Mouse (Mus musculus): ENCODE measurements around the gene Gja5.
"Not testable (repeated sequence)": the region's sequence is repeated elsewhere in the genome, so short reads cannot be mapped to it uniquely, and the experiment has no call there.

Gene Gja5

GRCm38 (mm10) chr3:97044188-97044587 lies 139.7 kb downstream of the Gja5 start:
- DNase-seq: no peak

GRCm38 (mm10) chr3:97047757-97048156 lies 143.3 kb downstream of the Gja5 start:
- DNase-seq: no peak

- peak in 1 of 2 experiments; percentile 7 for DNase-seq
These were observed 143.9 kb downstream of the Gja5 start for GRCm38 (mm10) chr3:97048360-97048759.

GRCm38 (mm10) chr3:97051264-97051744 lies 146.8 kb downstream of the Gja5 start:
- peak in 1 of 2 experiments; percentile 4 for DNase-seq

- no peak for DNase-seq
These were observed 147.7 kb downstream of the Gja5 start for GRCm38 (mm10) chr3:97052069-97052799.

DNA sequence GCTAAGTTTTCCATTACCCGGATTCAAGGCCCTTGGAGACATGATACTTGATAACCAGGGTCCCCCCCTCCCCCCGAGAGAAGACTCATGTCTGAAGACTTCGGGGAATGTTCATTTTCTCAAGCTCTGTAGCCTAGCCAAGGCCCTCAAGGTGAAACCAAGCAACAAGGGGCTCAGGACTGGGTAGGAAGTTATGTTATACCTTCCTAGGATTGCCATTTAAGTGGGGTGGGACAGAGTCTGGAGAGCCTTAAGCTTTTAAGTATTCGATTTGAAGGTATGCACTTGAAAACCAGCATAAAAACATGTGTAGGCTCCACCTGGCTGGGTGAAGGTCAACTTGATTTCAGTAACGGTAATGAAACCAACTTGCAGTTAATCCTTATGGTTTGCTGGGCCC lies 154.2 kb downstream of the Gja5 start:
- no peak for DNase-seq

GRCm38 (mm10) chr3:97060119-97060518 lies 155.6 kb downstream of the Gja5 start:
- DNase-seq: no peak

GRCm38 (mm10) chr3:97062814-97063213 lies 158.3 kb downstream of the Gja5 start:
- no peak for DNase-seq

DNA sequence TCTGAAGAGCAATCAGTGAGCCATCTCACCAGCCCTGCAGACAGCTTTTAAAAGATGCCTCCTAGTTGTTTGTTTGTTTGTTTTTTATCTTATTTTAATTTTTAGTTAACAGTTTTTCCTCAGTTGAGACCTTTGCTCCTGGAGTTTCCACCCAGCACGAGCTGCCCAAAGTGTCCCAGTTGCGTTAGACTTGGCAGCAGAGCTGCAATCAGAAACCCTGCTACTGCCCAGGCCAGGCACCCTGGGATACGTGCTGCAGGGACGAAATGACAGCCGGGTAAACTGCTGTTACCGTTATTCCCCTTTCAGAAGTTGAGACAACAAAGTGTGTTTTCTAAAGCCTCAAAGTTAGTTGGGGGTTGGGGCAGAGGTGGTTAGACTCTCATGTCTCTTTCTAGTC lies 159.6 kb downstream of the Gja5 start:
- peak in 1 of 2 experiments; percentile 27 for DNase-seq

GRCm38 (mm10) chr3:97069589-97069988 lies 165.1 kb downstream of the Gja5 start:
- not testable (repeated sequence) for DNase-seq

DNA sequence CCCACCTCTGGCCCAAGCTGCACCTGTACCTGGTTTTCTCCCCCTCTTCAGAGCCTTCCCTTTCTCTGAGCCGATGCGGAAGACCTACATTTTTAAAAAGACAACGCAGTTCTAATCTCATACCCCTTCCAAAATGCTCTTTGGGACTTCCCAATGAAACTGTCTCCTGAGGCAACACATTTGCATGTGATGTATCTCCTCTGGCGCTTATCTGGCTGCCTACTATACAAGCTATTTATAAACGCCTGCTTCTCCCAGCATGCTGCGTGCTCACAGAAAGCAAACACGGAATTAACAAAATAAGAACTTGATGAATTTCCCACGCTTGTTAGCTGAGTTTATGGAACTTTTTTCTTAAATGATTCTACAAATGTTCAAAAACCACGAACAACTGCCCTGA lies 167.4 kb downstream of the Gja5 start:
- not testable (repeated sequence) for DNase-seq

DNA sequence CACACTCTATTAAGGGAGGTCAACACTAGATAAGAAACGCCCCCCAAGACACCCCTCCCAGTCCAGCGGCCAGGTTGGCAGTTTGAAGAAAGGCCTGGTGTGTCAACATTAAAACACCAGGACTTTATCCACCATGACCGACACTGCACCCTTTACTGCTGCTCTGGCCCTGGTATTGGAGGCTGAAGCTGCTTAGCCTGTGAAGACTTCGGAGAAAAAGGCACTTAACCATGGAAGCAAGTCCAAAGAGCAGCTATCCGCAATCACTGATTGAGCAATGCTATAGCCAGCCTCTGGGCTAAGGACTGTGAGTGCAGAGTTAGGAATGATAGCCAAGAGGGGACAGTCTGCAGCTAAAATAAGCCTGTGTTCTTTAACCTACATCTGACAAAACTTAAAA lies 167.9 kb downstream of the Gja5 start:
- DNase-seq: not testable (repeated sequence)

DNA sequence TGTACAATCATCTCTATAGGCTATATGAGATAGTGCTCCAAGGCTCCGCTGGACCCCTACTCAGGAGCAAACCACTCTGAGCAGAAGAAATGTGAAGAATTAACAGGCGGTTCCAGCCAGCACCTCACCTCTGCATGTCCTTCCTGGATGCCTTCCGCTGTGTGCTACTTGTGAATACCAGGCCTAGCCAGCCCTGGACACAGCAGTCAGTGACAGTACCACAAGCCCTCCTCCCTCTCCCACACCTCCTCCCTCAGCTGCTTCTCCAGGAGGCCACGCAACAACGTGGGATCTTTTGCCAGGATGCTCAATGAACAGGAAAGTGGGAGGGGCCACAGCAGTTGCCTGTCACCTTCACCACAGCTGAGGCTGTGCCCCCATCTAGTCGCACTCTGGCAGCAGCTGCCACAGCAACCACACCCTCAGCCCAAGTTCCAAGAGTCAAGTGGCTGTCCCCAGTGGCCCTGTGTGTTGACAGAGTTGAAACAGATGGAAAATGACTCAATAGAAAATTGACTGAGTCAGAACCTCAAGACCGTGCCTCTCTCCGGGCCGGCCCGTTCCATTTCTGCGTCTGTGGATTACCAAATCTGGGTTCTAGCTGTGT lies 171.4 kb downstream of the Gja5 start:
- DNase-seq: not testable (repeated sequence)

- DNase-seq: peak; percentile 26 to 62
These were observed 171.9 kb downstream of the Gja5 start for GRCm38 (mm10) chr3:97076412-97076811.

DNA sequence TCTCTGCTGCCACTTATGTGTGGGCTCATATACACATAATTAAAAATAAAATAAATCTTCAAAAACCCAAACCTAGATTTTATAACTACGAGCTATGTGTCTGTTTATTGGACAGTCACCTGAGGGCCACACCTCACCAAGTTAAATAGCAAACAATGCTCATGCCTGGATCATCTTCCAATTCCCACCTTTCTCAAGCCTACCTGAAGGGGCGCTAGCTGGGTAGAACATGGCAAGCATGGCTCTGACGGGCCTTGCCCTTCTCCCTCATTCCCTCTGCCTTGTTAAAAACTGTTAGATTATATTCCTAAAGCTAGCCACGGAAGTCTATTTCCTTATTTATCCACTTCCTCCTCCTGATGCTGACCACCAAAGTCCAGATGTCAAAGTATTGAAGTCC lies 173.9 kb downstream of the Gja5 start:
- DNase-seq: no peak

GRCm38 (mm10) chr3:97082156-97082555 lies 177.7 kb downstream of the Gja5 start:
- DNase-seq: no peak

- peak; percentile 29 to 83 for DNase-seq
These were observed 182.8 kb downstream of the Gja5 start for GRCm38 (mm10) chr3:97087326-97087725.

GRCm38 (mm10) chr3:97088291-97088690 lies 183.8 kb downstream of the Gja5 start:
- DNase-seq: peak; percentile 31 to 56

GRCm38 (mm10) chr3:97091971-97092370 lies 187.5 kb downstream of the Gja5 start:
- not testable (repeated sequence) for DNase-seq

GRCm38 (mm10) chr3:97096664-97097063 lies 192.2 kb downstream of the Gja5 start:
- DNase-seq: peak; percentile 58 to 70

DNA sequence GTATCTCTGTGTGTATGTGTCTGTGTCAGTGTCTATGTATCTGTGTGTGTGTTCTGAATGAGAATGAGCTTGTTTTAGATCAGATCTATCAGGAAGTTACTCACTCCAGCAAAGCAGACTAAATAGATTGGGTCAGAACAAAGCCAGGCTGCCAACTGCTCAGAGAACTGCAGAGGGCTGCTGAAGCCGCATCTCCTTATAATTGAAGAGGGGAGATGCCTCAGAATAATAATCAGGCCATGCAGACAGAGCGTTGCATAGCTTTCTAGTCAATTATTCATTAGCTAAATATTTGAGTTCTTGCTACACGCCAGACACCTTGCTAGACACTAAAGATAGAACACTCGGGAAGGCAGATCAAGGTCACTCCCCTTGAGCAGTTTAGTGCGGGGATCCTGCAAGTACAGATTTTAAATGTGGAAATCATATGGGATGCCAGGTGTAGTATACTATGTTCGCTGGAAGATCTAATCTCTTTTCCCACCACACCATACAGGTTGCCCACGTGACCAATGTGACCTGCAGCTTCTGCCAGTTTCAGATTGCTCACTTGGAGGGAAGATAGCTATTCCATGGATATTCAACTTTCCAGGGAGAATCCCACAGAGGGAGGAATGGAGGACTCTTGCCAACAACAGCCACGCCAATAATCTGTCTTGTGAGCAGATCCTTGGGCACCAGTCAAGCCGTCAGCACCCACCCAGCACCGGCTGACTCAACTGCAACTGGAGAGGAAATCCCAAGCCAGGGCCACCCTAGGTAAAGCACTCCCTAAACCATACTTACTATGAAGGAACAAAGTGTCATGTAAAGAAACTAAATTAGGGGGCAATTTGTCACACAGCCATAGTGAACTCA lies 196.5 kb downstream of the Gja5 start:
- peak; percentile 28 to 49 for DNase-seq

DNA sequence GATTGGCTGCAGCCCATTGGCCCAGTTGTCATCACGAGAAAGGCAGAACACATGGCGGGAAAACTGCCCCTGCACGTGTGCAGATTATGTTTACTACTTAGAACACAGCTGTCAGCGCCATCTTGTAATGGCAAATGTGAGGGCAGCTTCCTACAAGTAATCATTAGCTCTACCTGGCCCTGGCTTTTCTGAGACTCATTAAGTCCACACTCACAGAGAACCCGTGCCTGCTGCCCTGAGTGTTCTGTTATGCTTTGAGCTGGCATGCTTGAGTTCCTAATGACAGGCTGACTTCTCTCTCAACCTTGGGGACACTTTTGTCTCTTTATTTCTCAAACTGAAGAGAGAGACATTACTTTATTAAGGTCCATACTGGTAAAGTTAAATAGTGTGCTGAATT lies 199.5 kb downstream of the Gja5 start:
- DNase-seq: peak; percentile 60 to 83
